Mouse (Mus musculus) cerebellum, adult (tissue): ENCODE results near the gene Inpp5b.

ENCODE experiments used
- ATAC-seq: cut with Nextera tagmentation; 2 replicates; pipeline ENCODE4 v1.9.2; 2017; ENCODE audit warnings: mild to moderate bottlenecking, moderate library complexity, mixed read lengths; ENCODE audit not compliant: insufficient number of reproducible peaks, low FRiP score, low TSS enrichment

Inpp5b gene

GRCm38 (mm10) chr4:124803406-124803805 is 61.8 kb downstream of the Inpp5b start:
- ATAC-seq, result no peak

- ATAC-seq, result no peak
These were observed 66.9 kb downstream of the Inpp5b start for GRCm38 (mm10) chr4:124808511-124808910.

- no peak for ATAC-seq
These were observed 67.7 kb downstream of the Inpp5b start for GRCm38 (mm10) chr4:124809136-124809883.

- no peak for ATAC-seq
These were observed 68.4 kb downstream of the Inpp5b start for GRCm38 (mm10) chr4:124810056-124810455.

- no peak for ATAC-seq
These were observed 69.8 kb downstream of the Inpp5b start for GRCm38 (mm10) chr4:124811347-124811975.

- no peak for ATAC-seq
These were observed 74.3 kb downstream of the Inpp5b start for GRCm38 (mm10) chr4:124815901-124816300.

GRCm38 (mm10) chr4:124817803-124818202 is 76.2 kb downstream of the Inpp5b start:
- ATAC-seq, result no peak

GRCm38 (mm10) chr4:124818832-124819231 is 77.2 kb downstream of the Inpp5b start:
- ATAC-seq, result no peak

GRCm38 (mm10) chr4:124824967-124825366 is 83.3 kb downstream of the Inpp5b start:
- no peak for ATAC-seq

- ATAC-seq, result no peak
These were observed 83.8 kb downstream of the Inpp5b start for GRCm38 (mm10) chr4:124825371-124825965.

- no peak for ATAC-seq
These were observed 88.0 kb downstream of the Inpp5b start for GRCm38 (mm10) chr4:124829671-124830070.

GRCm38 (mm10) chr4:124832796-124833195 is 91.1 kb downstream of the Inpp5b start:
- ATAC-seq, result no peak

GRCm38 (mm10) chr4:124838035-124838700 is 96.5 kb downstream of the Inpp5b start:
- no peak for ATAC-seq

GRCm38 (mm10) chr4:124840998-124841397 is 99.3 kb downstream of the Inpp5b start:
- no peak for ATAC-seq

- ATAC-seq, result 0 out of 2 replicates have a peak, but pooled peaks have one; percentile 31
These were observed 101.8 kb downstream of the Inpp5b start for GRCm38 (mm10) chr4:124843493-124843892.

- 0 out of 2 replicates have a peak, but pooled peaks have one; percentile 23 for ATAC-seq
These were observed 105.9 kb downstream of the Inpp5b start for GRCm38 (mm10) chr4:124847573-124847972.

GRCm38 (mm10) chr4:124849631-124850260 is 108.1 kb downstream of the Inpp5b start:
- peak; percentile 12; the same call in 1 of the 2 replicates for ATAC-seq

- peak; percentile 85 for ATAC-seq
These were observed 108.7 kb downstream of the Inpp5b start, which contains the start of gene Yrdc for GRCm38 (mm10) chr4:124850261-124850913. Gene Yrdc, plus strand, starts transcription at chr4:124850679.
